Mouse (Mus musculus): Measurements from ENCODE around the gene Map3k20. TPM values are rescaled to one million over a fixed set of nuclear protein-coding genes. Genes with fewer than 3 reads are reported as not detected.

Map3k20 gene
- polyA plus RNA-seq (2012; rRNA removed; ENCODE audit: low replicate concordance), result 32.1 and 36.8 TPM in 2 replicates

GRCm38 (mm10) chr2:72285256-72285887 is at the start of gene Map3k20:
Gene Map3k20, plus strand, starts transcription at chr2:72285637.

GRCm38 (mm10) chr2:72475797-72476485 is 190.5 kb downstream of the Map3k20 start, which contains the start of gene Cdca7:
Gene Cdca7, plus strand, starts transcription at chr2:72476159.

Other genes with a start within 250 kb of the Map3k20 start
- gene Cdca7, start 190.5 kb downstream of the Map3k20 start, polyA plus RNA-seq (2012; rRNA removed; ENCODE audit: low replicate concordance), result 2.6 and 43.6 TPM in 2 replicates

Measured in subcutaneous adipose tissue, adult 2 months (tissue).